Mouse (Mus musculus) cerebellum, postnatal 36 days (tissue): ENCODE measurements around the gene Bglap.
"Not testable (repeated sequence)": the region's sequence is repeated elsewhere in the genome, so short reads cannot be mapped to it uniquely, and the experiment has no call there.

Experiments used
- DNase-seq, 2 experiments: peaks; one replicate each; pipeline ENCODE4 v3.0.0; 2021 to 2022; ENCODE audit warnings: mixed read lengths in 2 of 2

The Bglap gene

GRCm38 (mm10) chr3:88393776-88394375, 9.6 kb upstream of the Bglap start:
- DNase-seq = no peak

- not testable (repeated sequence) for DNase-seq
These were observed 1.9 kb downstream of the Bglap start for GRCm38 (mm10) chr3:88382383-88382782.

- DNase-seq = not testable (repeated sequence)
These were observed 2.6 kb downstream of the Bglap start for GRCm38 (mm10) chr3:88381389-88382315.

- not testable (repeated sequence) for DNase-seq
These were observed 5.7 kb downstream of the Bglap start, which contains the start of gene Bglap2 for GRCm38 (mm10) chr3:88378599-88378998. Gene Bglap2, minus strand, starts transcription at chr3:88378699.

GRCm38 (mm10) chr3:88376644-88377043, 7.6 kb downstream of the Bglap start:
- DNase-seq = not testable (repeated sequence)

GRCm38 (mm10) chr3:88375750-88376626, 8.3 kb downstream of the Bglap start:
- not testable (repeated sequence) for DNase-seq

GRCm38 (mm10) chr3:88372643-88373042, 11.6 kb downstream of the Bglap start, which contains the start of gene Bglap3:
Gene Bglap3, minus strand, starts transcription at chr3:88372743.
- not testable (repeated sequence) for DNase-seq

- DNase-seq = not testable (repeated sequence)
These were observed 15.8 kb downstream of the Bglap start for GRCm38 (mm10) chr3:88368511-88368910.

- DNase-seq = not testable (repeated sequence)
These were observed 16.7 kb downstream of the Bglap start for GRCm38 (mm10) chr3:88367517-88367916.

GRCm38 (mm10) chr3:88366830-88367428, 17.3 kb downstream of the Bglap start:
- DNase-seq = not testable (repeated sequence)

- DNase-seq = no peak
These were observed 18.4 kb downstream of the Bglap start for GRCm38 (mm10) chr3:88365705-88366361.

GRCm38 (mm10) chr3:88364337-88364736, 19.9 kb downstream of the Bglap start, which contains the start of gene Paqr6:
Gene Paqr6, plus strand, starts transcription at chr3:88364584.
- DNase-seq = peak in 1 of 2 experiments; percentile 34

GRCm38 (mm10) chr3:88363700-88364099, 20.6 kb downstream of the Bglap start:
- DNase-seq = no peak

- DNase-seq = no peak
These were observed 22.5 kb downstream of the Bglap start for GRCm38 (mm10) chr3:88361612-88362313.

- no peak for DNase-seq
These were observed 23.2 kb downstream of the Bglap start for GRCm38 (mm10) chr3:88361096-88361495.

- no peak for DNase-seq
These were observed 24.3 kb downstream of the Bglap start for GRCm38 (mm10) chr3:88359989-88360388.

- no peak for DNase-seq
These were observed 24.7 kb downstream of the Bglap start for GRCm38 (mm10) chr3:88359584-88359983.

- peak; percentile 44 to 48 for DNase-seq
These were observed 29.7 kb downstream of the Bglap start for GRCm38 (mm10) chr3:88354396-88355165.

GRCm38 (mm10) chr3:88352907-88353306, 31.4 kb downstream of the Bglap start:
- peak; percentile 71 to 77 for DNase-seq

GRCm38 (mm10) chr3:88350732-88351131, 33.5 kb downstream of the Bglap start:
- no peak for DNase-seq
